Mouse (Mus musculus): ENCODE results near the gene Kcnmb4.

The Kcnmb4 gene

DNA sequence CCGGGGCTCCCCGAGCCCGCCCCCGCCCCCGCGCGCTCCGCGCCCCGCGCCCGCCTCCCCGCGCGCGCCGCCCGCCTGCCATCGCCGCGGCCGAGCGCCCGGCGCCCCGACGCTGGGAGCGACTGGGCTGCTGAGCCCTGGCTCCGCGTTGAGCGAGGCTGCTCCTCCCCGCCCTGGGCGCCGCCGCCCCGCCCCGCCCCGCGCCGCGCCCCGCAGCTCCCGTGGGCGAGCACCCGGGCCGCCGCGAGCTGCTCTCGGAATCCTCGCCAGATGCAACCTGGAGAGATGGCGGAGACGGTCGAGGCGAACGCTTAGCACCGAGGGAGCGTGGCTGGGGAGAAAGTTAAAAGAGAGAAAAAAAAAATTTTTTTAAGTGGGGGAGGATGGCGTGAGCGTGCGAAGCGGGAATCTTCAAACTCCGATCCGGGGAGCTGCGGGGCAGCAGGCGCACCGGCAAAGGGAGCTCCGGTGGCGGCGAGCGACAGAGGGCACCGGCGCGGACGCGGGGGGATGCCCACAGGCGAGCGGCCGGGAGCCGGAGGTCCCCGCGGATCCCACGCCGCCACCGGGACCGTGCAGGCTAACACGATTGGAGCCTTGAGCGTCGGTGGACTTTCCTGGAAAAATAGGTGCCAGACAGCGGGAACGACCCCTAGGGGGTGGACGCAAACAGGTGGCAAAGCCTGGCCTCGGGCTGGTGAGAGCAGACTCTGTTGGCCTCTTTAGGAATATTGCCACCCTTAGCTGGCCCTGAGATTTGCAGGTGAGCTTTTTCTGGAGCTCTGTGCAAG is at the start of gene Kcnmb4:
Gene Kcnmb4 (minus strand): TSS at position 120 of the 791 bp plus-strand sequence.
- DNase-seq (ENCODE audit: low spot score), result peak; percentile 87

DNA sequence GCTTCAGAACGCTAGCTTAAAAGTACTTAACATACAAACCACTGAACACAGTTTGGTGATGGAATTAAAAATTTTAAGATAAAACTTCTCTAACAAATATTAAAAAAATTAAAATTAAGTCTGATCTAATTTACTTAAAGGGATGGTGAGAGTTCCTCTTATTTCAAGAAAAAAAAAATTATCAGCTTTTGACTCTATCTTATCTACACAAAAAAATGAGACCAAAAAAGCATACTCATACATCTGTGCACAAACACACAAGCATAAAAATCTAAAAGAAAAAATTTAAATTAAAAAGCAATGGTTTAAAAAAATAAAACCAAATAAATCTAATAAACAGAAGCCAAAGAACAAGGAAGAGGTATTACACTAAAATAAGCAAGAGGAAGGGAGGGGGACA is 45.9 kb upstream of the Kcnmb4 start:
- DNase-seq (ENCODE audit: low spot score), result no peak

DNA sequence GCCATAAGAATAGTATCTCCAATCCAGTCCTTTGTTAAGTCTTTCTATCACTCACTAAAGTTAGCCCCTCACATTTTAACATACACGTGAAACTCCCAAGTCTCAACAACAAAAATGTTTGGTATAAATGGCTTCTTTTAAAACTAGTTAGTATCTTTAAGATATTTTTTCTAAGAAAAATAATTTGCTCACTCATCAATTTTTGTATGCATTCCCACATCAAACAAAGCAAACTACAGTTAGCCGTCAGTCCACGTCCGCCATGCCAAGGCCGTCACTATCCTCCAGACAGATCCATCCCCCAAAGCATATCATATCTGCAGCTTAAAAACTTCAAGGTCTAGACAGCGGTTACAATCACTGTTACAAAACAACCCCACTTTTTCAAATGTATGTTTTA is 41.9 kb upstream of the Kcnmb4 start:
- no peak for DNase-seq (ENCODE audit: low spot score)

DNA sequence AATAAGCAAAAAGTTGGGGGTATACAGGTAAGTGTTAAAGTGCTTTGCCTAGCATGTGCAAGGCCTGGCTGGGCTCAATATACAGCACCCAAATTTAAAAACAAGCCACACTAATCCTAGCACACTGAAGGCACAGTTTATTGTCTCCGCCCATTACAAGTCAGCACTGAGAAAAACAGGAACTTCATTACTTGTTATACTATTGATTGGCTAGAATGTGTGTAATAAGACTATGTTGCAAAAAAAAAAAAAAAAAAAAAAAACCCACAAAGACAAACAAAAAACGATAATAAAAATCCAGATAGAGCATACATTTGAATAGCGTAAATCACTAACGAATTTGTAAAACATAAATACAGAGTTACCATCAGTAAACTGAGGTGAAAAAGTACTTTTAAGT is 41.5 kb upstream of the Kcnmb4 start:
- no peak for DNase-seq (ENCODE audit: low spot score)

DNA sequence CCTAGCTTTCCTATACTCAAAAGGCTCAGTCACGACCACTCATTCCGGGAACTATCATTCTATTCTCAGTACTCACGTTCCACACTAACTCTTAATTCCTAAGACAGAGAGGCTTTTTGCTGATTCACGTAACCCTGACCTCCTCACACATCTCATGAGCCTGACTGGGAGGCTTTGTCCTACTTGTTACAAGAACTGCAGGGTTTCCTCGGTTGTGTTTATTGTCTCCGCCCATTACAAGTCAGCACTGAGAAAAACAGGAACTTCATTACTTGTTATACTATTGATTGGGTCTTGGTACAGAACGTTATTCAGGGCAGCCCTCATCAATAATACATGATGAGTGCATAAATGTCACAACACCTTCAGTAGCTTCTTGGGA is 39.6 kb upstream of the Kcnmb4 start:
- DNase-seq (ENCODE audit: low spot score), result no peak

DNA sequence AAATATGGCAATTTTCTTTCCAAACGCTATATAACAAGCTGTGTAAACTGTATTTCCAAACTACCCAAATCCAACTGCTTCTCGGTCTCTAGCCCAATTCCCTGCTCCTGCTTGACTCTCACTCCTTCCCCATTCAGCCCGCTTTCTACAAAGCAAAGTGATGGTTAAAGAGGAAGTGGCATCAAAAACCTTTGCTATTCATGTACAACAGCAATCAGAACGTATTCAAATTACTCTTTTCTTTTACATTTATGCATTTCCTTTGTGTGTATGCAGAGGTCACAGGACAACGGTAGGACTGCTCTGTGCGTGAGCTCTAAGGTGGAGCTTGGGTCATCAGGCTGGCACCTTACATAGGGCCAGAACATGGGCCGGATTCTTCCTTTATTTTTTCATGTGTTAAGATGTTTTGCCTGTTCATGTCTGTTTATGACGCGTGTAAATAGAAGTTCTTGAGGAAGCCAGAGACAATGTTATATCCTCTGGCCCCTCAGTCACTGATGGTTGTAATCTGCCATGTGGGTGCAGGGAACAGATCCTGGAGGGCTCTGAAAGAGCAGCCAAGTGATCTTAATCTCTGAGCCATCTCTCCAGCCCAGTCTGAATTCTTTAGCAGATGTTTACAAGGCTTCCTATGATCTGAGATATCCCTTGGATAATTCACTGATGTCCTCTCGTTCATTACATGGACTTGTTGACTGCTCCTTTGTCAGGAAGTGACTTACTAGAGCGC is 39.0 kb upstream of the Kcnmb4 start:
- no peak for DNase-seq (ENCODE audit: low spot score)

DNA sequence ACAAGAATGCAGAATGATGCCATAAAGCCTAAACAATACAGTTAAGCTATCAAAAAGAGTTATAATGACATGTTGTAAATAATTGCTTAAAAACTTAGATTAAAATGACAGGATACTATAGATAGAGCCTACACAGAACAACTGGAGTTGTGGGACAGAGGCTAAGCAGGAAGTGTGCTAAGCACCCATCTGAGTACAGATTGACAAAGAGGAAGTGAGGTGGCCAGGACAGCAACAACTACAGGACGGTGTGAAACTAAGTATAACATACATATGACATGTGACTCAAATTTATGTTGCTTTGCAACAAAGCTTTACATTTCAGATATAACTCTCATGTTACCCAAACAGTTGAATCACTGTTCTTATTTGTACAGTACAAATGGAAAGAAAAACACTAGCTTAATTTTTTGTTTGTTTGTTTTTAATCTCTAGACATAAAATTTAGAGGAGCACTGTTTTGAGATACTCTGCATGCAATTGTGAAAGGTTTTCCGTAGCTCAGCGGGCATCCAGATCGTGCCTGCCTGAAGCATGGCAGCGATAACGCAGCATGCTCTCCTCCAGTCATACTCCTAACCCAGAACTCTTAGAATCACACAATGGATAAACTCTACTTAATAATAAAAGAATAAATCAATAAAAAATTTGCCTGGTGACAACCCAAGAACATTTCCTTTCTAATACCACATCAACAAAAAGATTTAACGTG is 31.8 kb upstream of the Kcnmb4 start:
- DNase-seq (ENCODE audit: low spot score), result no peak

DNA sequence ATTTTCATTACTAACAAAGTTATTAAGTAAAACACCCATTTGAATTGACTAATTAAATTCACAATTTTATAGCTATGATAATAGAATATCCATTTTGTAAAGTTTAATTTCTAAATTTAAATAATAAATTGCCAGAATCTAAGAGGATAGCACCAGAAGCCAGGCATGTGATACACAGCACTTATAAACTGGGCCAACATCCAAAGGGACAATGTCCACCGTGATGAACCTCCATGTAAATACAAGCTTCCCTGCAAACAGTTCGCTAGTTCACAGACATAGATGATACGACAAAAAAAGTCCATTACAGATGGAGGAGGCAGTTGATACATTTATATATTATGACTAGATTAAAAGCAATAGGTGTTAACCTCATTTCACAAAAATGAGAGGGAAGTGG is 19.1 kb upstream of the Kcnmb4 start:
- no peak for DNase-seq (ENCODE audit: low spot score)

DNA sequence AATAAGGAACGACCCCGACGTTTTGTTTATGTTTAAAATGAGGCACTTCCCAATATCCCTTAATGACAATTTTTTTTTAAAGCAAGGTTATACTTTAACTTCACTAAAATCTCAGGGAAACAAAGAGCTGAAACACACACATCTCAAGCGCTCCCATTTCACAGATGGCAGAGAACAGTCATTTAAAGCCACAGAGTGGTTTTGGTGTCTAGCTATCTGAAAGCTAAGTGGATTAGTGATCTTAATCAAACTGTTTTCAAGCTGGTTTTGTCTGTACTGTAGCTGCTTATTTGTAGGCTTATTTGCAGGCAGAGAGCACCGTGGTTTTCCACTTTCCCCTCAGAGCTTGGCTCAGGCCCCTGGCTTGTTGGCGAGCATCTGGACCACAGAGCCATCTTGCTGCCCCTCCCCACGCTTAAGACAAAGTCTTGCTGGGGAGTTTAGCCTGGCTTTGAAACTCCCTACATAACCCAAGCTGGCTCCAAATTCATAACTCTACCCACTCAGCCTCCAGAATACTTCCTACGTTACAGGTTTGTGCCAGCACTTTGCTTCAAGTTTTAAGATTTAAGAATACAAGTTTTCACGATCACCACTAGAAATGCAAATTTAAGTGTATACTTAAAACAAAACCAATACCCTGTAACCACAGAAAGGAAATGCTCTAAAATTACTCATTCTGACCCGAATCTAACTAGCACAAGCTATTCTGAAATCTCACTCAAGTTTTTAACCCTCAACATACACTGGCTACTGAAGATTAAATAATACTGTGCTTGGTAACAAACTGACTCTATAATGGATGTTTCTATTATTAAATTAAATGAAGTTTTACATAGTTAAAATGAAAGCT is 13.4 kb upstream of the Kcnmb4 start:
- DNase-seq (ENCODE audit: low spot score), result no peak

DNA sequence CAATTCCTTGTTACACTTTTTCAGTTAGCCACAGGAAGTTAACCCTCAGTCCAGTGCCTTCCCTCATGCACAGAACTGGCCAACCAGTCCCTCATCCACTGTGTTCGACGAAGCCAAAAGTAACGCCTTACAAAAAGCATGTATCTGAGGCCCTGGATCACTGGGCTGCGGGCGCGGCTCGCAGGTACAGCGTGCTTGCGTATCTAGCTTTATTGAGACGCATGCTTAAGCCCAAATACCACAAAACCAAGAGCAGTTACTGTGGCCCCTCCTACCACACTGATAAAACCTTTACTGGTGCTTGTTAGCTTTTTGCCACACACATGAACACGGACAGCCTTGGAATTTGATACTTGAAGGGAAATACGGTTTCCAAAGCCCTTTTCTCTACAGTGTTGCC is 8.2 kb upstream of the Kcnmb4 start:
- DNase-seq (ENCODE audit: low spot score), result no peak

DNA sequence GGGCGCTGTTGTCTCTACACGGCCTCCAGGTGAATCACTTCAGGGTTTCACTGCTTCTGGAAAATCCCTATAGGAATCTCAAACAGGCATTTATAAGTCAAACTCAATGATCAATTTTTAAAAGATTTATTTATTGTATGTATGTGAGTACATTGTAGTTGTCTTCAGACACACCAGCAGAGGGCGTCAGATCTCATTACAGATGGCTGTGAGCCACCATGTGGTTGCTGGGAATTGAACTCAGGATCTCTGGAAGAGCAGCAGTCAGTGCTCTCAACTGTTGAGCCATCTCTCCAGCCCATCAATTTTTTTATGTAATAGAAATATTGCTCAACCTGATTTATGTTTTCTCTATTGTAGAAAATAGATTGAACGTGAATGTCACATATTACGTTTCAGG is 7.3 kb upstream of the Kcnmb4 start:
- no peak for DNase-seq (ENCODE audit: low spot score)

DNA sequence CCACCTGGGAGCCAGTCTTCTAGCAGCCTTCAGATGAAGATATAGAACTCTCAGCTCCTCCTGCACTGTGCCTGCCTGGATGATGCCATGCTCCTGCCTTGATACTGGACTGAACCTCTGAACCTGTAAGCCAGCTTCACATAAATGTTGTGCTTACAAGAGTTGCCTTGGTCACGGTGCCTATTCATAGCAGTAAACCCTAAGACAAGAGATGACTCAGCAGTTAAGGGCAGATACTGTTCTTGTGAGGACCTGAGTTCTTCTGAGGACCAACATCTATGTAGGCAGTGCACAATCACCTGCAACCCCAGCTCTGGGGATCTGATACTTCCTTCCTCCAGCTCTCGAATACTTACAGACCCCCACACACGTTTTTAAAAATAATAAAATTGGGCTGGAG is 2.9 kb upstream of the Kcnmb4 start:
- DNase-seq (ENCODE audit: low spot score), result no peak

DNA sequence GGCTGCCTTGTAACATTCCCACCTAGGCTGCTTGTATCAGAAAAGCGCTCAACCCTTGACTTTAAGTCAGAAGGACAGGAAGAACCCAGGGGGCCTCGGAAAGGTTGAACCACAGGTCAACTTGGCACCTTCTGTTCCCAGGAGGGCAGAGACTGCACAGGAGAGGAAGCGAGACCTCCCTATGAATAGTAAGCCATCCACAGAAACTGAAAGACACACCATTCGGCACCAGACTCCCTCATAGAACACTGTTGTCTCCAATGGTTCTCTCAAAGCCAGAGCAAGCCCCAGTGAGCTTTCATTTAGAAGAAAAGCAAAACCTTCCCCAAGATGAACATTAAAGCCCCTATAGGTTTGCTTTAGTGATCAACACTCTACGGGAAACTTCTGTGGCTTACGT is 2.0 kb upstream of the Kcnmb4 start:
- no peak for DNase-seq (ENCODE audit: low spot score)

DNA sequence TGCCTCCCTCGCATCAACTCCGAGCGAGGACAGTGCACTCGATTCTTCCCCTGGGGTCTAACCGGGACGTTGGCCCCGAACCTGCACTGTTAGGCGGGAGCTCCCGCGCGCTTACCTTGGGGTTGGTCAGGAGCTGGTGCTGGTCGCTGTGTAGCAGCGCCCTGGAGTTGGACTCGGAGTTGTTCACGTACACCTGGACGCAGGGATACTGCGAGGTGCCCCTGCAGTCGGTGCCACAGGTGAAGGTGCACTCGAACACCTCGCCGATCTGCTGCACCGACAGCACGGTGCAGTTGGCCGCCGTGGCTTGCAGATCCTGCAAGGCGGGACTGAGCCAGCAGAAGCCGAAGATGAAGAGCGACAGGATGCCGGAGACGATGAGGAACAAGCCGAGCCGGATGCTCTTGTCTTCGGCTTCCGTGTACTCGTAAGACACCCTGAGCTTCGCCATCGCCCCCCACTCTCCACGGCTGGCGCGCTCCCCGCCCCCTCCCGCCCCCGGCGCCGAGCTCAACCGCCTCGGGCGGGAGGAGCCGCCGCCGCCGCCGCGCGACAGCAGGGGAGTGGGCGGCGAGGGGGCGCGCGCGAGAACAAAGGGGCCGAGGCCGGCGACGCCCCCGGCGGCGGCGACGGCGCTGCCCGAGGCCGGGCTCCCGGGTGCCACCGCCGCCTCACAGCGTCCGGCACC is 463 bp downstream of the Kcnmb4 start:
- DNase-seq (ENCODE audit: low spot score), result peak; percentile 73

DNA sequence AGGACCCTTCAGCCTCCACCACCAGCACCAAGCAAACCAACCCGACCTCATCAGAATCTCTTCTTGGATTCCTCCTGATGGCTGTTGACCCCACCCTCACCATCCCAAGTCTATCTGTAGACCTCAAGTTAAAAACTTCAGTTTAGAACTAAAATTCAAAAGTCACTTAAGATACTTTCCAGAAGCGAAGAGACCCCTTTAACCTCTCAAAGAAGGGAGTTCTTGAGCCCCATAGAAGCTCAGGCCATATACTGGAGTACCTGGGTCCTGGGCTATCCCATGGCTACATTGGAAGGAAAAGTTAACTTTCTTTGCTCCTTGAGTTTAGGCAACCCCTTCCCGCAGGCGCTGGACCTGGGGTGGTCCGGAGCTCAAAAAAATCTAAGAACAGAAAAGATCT is 1.1 kb downstream of the Kcnmb4 start:
- DNase-seq (ENCODE audit: low spot score), result no peak

DNA sequence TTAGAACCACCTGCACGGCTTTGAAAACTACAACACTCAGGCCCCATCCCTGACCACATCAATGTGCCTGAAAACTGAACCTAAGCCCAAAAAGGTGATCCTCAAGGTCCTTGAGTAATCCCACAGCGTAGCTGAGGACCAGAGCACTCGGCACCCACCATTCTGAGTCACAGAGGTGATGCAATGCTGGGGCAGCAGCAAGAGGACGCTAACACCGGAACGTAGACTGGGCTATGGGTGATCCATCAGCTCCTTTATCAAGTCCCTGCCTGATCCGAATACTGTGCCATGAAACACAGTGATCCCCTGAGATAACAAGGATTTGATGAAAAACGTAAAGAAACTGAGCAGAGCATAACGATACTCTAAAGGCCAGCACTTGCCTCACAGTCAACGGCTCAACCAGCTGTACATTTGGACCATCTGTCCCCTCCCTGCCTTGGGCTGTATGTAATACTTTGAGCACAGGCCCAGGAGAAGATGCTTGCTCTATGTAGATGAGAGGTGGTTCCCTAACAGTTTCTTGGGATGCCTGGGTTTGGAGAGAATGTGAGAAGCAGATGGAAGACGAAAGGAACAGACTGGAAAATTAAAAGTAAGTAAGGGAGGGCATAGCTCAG is 3.3 kb downstream of the Kcnmb4 start:
- no peak for DNase-seq (ENCODE audit: low spot score)

DNA sequence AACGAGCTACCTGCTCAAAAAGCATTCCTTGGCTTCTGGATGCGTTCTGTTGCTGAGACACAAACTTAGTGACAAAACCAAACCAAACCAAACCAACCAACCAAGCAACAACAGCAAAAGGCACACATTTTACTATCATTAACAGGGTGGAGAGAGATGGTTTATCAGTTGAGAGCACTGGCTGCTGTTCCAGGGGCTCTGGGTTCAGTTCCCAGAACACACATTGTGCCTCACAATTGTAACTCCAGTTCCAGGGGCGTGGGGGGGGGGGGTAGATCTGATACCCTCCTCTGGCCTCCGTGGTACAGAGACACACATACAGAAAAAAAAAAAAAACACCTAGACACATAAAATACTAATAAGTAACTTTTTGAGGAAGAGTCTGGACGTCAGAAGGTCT is 5.6 kb downstream of the Kcnmb4 start:
- no peak for DNase-seq (ENCODE audit: low spot score)

DNA sequence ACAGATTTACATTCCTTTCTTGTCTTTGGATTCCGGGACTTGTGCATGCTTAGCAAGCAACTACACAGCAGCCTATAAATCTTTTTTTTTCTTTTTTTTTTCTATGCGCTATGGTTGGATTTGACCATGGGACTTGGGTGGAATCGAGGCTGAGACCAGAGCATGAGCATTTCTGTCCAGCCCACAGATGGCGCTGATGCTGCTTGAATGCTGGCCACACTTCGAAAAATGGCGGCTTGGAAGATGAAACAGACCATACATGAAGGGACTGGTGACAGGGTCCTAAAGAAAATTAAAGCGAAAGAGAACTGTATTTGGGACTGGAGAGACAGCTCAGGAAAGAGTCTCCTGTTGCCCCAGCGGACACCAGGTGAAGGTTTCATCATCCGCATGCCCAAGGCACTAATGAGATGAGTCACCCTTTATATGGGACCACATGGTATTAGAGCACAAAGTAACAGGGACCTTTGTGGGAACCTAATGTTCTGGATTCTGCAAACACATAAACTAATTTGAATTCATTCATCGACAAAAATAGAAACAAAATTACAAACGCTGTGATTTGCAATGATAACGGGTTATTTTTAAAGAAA is 9.8 kb downstream of the Kcnmb4 start:
- peak; percentile 40 for DNase-seq (ENCODE audit: low spot score)

DNA sequence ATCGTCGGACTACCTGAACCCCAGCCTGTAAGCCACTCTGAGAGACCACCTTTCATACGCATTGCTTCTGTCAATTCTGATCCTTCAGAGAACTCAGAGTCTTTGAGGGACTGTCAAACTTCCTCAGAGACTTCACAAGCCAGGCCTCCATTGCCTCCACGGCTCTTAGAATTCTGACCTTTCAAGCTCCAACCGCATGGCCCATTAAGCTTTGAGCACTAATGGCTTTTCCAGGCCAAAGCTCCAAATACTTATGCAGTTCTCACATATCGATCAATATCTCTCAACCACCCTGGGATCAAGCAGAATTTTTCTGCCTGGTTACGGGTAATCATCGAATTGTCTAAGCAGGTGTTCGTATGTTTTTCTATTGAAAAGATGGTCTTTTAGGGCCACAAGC is 12.2 kb downstream of the Kcnmb4 start:
- no peak for DNase-seq (ENCODE audit: low spot score)

DNA sequence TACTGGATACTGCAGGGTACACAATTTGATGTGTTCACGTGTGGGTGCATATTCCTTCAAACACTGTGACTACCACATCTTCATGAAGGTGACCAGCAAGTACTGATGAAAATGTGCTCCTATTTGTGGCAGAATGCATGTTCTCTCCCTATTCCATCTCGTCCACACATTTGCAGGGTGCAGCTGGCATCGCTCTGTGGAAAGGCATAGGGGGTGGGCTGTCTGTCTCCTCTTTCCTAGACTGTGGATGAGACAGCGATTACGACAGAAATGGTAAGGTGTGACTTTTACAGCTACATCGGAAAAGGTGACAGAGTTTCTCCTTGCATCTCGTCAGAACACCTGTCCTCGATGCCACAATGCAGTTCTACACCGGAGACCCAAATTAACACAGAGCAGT is 14.9 kb downstream of the Kcnmb4 start:
- DNase-seq (ENCODE audit: low spot score), result no peak

DNA sequence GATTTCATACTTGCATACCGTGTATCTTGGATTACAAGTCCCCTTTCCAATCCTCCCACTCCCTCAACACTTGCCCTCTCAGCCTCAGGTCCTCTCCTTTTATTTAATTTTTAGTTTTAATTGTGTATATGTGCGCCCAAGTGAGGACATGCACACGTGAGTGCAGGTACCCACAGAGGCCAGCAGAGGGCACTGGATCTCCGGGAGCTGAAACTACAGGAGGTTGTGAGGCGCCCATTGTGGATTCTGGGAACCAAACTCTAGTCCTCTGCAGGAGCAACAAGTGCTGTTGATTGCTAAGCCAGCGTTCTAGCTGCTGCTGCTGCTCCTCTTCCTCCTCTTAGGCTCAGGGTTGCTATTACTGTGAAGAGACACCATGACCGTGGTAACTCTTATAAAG is 20.9 kb downstream of the Kcnmb4 start:
- no peak for DNase-seq (ENCODE audit: low spot score)
